Mouse (Mus musculus): ENCODE results near the gene Osbpl7. TPM values are rescaled to one million over a fixed set of nuclear protein-coding genes. Genes with fewer than 3 reads are reported as not detected.

Gene Osbpl7
- total and polyA plus RNA-seq, 2 experiments: 1.7 to 2.2 TPM

GRCm38 (mm10) chr11:97086365-97086764 lies 35.9 kb downstream of the Osbpl7 start:
- H3K36me3 ChIP-seq (ENCODE audit: control insufficient read depth, insufficient read depth, low read length): no peaks in the 10 kb centered on the region
- H3K4me3 ChIP-seq (ENCODE audit: insufficient read depth, low read depth, low read length): no peak overlapping the region
- H3K79me2 ChIP-seq (ENCODE audit: control insufficient read depth, insufficient read depth, low read length): no peaks in the 10 kb centered on the region
- TF ChIP-seq POLR2A (IDR thresholded peaks at IDR 0.05; ENCODE audit: extremely low read depth, insufficient read depth, low read length) (no peak), CTCF (IDR thresholded peaks at IDR 0.05; ENCODE audit: low read depth, low read length) (no peak)
- WGBS: 66% methylated on average over 6 of the region's 6 CpGs
- DNase-seq (ENCODE audit: extremely low read depth, low read depth, low spot score): no peak
- H3K9ac ChIP-seq (ENCODE audit: low read depth, low read length): no peak overlapping the region
- H3K27ac ChIP-seq (replicated peaks; ENCODE audit: insufficient read depth, low read depth, low read length): no peak overlapping the region
- H3K27me3 ChIP-seq (ENCODE audit: control insufficient read depth, insufficient read depth, low read length): peaks cover 2% of the 10 kb centered on the region; the same call in 1 of the 2 replicates
- no peaks in the 10 kb centered on the region for H3K4me1 ChIP-seq (ENCODE audit: control insufficient read depth, insufficient read depth, low read length)

GRCm38 (mm10) chr11:97094600-97094999 lies 44.2 kb downstream of the Osbpl7 start:
- Histone ChIP-seq H3K79me2 (ENCODE audit: control insufficient read depth, insufficient read depth, low read length) (no peaks in the 10 kb centered on the region), H3K4me3 (ENCODE audit: insufficient read depth, low read depth, low read length) (no peak overlapping the region), H3K4me1 (ENCODE audit: control insufficient read depth, insufficient read depth, low read length) (no peaks in the 10 kb centered on the region), H3K36me3 (ENCODE audit: control insufficient read depth, insufficient read depth, low read length) (no peaks in the 10 kb centered on the region), H3K27me3 (ENCODE audit: control insufficient read depth, insufficient read depth, low read length) (peaks cover 6% of the 10 kb centered on the region; the same call in 1 of the 2 replicates), H3K27ac (replicated peaks; ENCODE audit: insufficient read depth, low read depth, low read length) (no peak overlapping the region), H3K9ac (ENCODE audit: low read depth, low read length) (no peak overlapping the region)
- TF ChIP-seq POLR2A (IDR thresholded peaks at IDR 0.05; ENCODE audit: extremely low read depth, insufficient read depth, low read length) (no peak), CTCF (IDR thresholded peaks at IDR 0.05; ENCODE audit: low read depth, low read length) (no peak)
- no peak for DNase-seq (ENCODE audit: extremely low read depth, low read depth, low spot score)
- 55% methylated on average over 2 of the region's 2 CpGs for WGBS

DNA sequence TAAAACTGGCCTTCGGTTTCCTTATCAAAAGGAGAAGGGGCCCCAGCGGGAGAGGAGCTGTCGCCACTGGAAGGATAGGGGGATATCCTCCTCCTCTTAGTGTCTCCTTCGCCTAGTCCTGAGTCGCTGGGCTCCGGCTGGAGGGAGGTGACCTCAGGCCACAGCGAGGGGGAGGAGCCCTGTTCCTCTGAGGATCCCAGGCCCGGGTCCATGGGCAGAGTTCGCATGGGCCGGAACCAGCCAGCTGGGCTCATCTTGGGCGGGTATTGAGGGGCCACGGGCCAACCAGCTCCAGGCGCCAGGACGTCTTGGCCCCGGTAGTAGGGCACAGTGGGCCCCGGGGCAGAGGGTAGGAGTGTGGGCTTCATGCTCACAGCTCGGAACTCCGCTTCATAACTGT lies 48.4 kb downstream of the Osbpl7 start:
- Histone ChIP-seq H3K4me3 (ENCODE audit: insufficient read depth, low read depth, low read length) (no peak overlapping the region; the same call in 1 of the 2 replicates), H3K79me2 (ENCODE audit: control insufficient read depth, insufficient read depth, low read length) (no peaks in the 10 kb centered on the region), H3K36me3 (ENCODE audit: control insufficient read depth, insufficient read depth, low read length) (no peaks in the 10 kb centered on the region), H3K27ac (replicated peaks; ENCODE audit: insufficient read depth, low read depth, low read length) (no peak overlapping the region), H3K4me1 (ENCODE audit: control insufficient read depth, insufficient read depth, low read length) (no peaks in the 10 kb centered on the region), H3K27me3 (ENCODE audit: control insufficient read depth, insufficient read depth, low read length) (peaks cover 3% of the 10 kb centered on the region; the same call in 1 of the 2 replicates), H3K9ac (ENCODE audit: low read depth, low read length) (no peak overlapping the region)
- DNase-seq (ENCODE audit: extremely low read depth, low read depth, low spot score): peak; percentile 9
- TF ChIP-seq CTCF (IDR thresholded peaks at IDR 0.05; ENCODE audit: low read depth, low read length): no peak
- TF ChIP-seq POLR2A (IDR thresholded peaks at IDR 0.05; ENCODE audit: extremely low read depth, insufficient read depth, low read length): no peak
- WGBS: 15% methylated on average over 18 of the region's 18 CpGs

DNA sequence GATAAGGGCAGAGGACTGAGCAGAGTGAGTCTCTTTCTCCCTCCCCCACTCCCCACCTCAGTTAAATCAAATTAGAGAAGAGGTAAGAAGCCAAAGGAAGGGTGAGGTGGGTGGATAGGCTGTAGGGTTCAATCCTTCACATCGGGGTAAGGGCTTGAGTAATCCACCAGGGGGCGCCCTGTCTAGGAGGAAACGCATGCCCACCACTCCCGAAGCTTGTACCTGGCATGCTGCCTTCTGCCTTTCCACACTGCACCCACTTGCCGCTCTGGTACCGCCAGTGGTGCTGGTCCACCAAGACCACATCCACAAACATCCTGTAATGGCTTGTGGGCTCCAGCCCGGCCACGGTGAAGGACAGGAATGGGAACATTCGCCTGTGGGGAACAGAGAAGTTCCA lies 51.3 kb downstream of the Osbpl7 start:
- H3K4me1 ChIP-seq (ENCODE audit: control insufficient read depth, insufficient read depth, low read length): no peaks in the 10 kb centered on the region
- peaks cover 3% of the 10 kb centered on the region; the same call in 1 of the 2 replicates for H3K27me3 ChIP-seq (ENCODE audit: control insufficient read depth, insufficient read depth, low read length)
- DNase-seq (ENCODE audit: extremely low read depth, low read depth, low spot score): peak; percentile 25
- no peak overlapping the region for H3K27ac ChIP-seq (replicated peaks; ENCODE audit: insufficient read depth, low read depth, low read length)
- TF ChIP-seq CTCF (IDR thresholded peaks at IDR 0.05; ENCODE audit: low read depth, low read length) (peak; percentile 88), POLR2A (IDR thresholded peaks at IDR 0.05; ENCODE audit: extremely low read depth, insufficient read depth, low read length) (no peak)
- no peaks in the 10 kb centered on the region for H3K79me2 ChIP-seq (ENCODE audit: control insufficient read depth, insufficient read depth, low read length)
- WGBS: 19% methylated on average over 9 of the region's 9 CpGs
- H3K4me3 ChIP-seq (ENCODE audit: insufficient read depth, low read depth, low read length): no peak overlapping the region
- H3K36me3 ChIP-seq (ENCODE audit: control insufficient read depth, insufficient read depth, low read length): no peaks in the 10 kb centered on the region
- H3K9ac ChIP-seq (ENCODE audit: low read depth, low read length): no peak overlapping the region

DNA sequence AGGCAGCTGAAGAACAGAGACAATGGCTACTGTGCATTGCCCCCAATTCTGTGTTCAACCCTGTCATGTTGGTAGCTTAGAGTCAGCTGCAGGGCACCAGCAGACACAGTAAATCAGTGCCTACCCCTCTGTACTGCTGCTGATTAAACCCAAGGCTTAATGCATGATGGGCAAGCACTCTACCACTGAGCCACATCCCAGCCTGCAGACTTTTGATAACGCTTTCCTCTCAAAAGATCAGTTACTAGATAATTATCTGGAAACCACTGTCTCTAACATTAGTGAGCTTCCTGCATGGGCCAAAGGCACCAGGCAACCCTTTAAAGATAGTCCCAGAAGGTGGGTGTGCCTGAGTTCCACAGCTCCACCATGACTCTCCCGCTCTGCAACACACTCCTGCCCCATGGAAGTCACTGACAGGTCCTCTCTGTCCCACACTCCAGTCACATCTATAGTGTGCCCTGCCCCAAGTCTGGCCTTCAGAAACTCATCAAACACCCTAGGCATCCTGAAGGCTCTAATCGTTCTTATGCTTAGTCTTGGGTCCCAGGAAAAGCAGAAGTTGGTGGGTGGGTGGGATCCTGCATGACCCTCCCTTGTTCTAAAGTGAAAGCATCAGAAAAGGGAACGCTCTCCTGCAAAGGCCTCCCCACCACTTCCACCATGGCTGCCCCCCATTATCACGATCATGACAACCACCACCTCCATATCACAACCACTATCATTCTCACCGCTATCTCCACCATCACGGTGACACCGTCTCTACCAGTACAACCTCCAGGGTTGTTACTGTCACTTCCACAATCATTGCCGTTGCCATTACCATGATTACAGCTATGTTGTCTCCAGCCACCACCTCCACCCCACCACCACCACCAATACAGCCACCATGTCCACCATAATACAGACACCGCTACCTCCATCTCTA lies 53.0 kb downstream of the Osbpl7 start:
- Histone ChIP-seq H3K27me3 (ENCODE audit: control insufficient read depth, insufficient read depth, low read length) (no peaks in the 10 kb centered on the region), H3K4me3 (ENCODE audit: insufficient read depth, low read depth, low read length) (no peak overlapping the region), H3K4me1 (ENCODE audit: control insufficient read depth, insufficient read depth, low read length) (no peaks in the 10 kb centered on the region), H3K27ac (replicated peaks; ENCODE audit: insufficient read depth, low read depth, low read length) (no peak overlapping the region), H3K9ac (ENCODE audit: low read depth, low read length) (no peak overlapping the region), H3K36me3 (ENCODE audit: control insufficient read depth, insufficient read depth, low read length) (no peaks in the 10 kb centered on the region), H3K79me2 (ENCODE audit: control insufficient read depth, insufficient read depth, low read length) (no peaks in the 10 kb centered on the region)
- TF ChIP-seq POLR2A (IDR thresholded peaks at IDR 0.05; ENCODE audit: extremely low read depth, insufficient read depth, low read length) (no peak), CTCF (IDR thresholded peaks at IDR 0.05; ENCODE audit: low read depth, low read length) (no peak)
- WGBS: 89% methylated on average over 10 of the region's 10 CpGs
- DNase-seq (ENCODE audit: extremely low read depth, low read depth, low spot score): no peak

DNA sequence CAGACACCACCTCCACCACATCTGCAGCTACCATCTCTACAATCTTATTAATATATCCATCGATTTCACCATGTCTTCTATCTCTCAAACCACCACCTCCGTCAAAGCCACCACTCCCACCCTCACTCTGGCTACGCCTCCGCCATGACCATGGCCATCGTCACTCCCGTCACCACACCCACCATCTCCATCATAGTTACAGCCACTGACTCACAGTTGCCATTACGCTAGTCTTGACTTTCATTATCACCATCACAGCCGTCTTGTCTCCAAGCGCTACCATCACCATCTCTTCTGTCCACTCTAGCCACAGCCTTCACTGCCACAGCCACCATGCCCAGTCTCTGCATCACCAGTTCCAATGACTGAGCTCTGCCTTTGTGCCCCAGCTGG lies 53.7 kb downstream of the Osbpl7 start:
- no peaks in the 10 kb centered on the region for H3K27me3 ChIP-seq (ENCODE audit: control insufficient read depth, insufficient read depth, low read length)
- no peak overlapping the region for H3K9ac ChIP-seq (ENCODE audit: low read depth, low read length)
- H3K36me3 ChIP-seq (ENCODE audit: control insufficient read depth, insufficient read depth, low read length): no peaks in the 10 kb centered on the region
- no peak overlapping the region for H3K4me3 ChIP-seq (ENCODE audit: insufficient read depth, low read depth, low read length)
- 94% methylated on average over 9 of the region's 9 CpGs for WGBS
- H3K27ac ChIP-seq (replicated peaks; ENCODE audit: insufficient read depth, low read depth, low read length): no peak overlapping the region
- DNase-seq (ENCODE audit: extremely low read depth, low read depth, low spot score): no peak
- TF ChIP-seq POLR2A (IDR thresholded peaks at IDR 0.05; ENCODE audit: extremely low read depth, insufficient read depth, low read length): no peak
- TF ChIP-seq CTCF (IDR thresholded peaks at IDR 0.05; ENCODE audit: low read depth, low read length): no peak
- no peaks in the 10 kb centered on the region for H3K79me2 ChIP-seq (ENCODE audit: control insufficient read depth, insufficient read depth, low read length)
- H3K4me1 ChIP-seq (ENCODE audit: control insufficient read depth, insufficient read depth, low read length): no peaks in the 10 kb centered on the region
